Mouse (Mus musculus): Measurements from ENCODE around the gene Atg14. TPM values are rescaled to one million over a fixed set of nuclear protein-coding genes. Genes with fewer than 3 reads are reported as not detected.

The Atg14 gene
- polyA plus RNA-seq, 1 experiment from 2014 or later = 12.3 TPM

GRCm38 (mm10) chr14:47574721-47575120 lies 4.3 kb upstream of the Atg14 start:
- Histone ChIP-seq H3K4me3 (no peak overlapping the region), H3K36me3 (no peaks in the 10 kb centered on the region), H3K4me1 (replicated peaks) (no peaks in the 10 kb centered on the region), H3K4me2 (no peak overlapping the region), H3K9me3 (replicated peaks) (no peaks in the 10 kb centered on the region), H3K9ac (no peak overlapping the region), H3K27me3 (replicated peaks) (0 out of 2 replicates have a peak, but pooled peaks cover 3% of the 10 kb centered on the region), H3K27ac (ENCODE audit: poor library complexity, severe bottlenecking) (no peak overlapping the region)
- 63% methylated on average over 11 of the region's 11 CpGs for WGBS
- no peak for ATAC-seq (ENCODE audit: insufficient number of reproducible peaks, low FRiP score)

- no peak overlapping the region for H3K4me2 ChIP-seq
- ATAC-seq (ENCODE audit: insufficient number of reproducible peaks, low FRiP score) = no peak
- WGBS = 72% methylated on average over 4 of the region's 4 CpGs
- H3K36me3 ChIP-seq = no peaks in the 10 kb centered on the region
- H3K9ac ChIP-seq = no peak overlapping the region
- no peak overlapping the region for H3K4me3 ChIP-seq
- peaks cover 1% of the 10 kb centered on the region; the same call in 1 of the 2 replicates for H3K4me1 ChIP-seq (replicated peaks)
- H3K9me3 ChIP-seq (replicated peaks) = no peaks in the 10 kb centered on the region
- H3K27me3 ChIP-seq (replicated peaks) = 0 out of 2 replicates have a peak, but pooled peaks cover 3% of the 10 kb centered on the region
- no peak overlapping the region for H3K27ac ChIP-seq (ENCODE audit: poor library complexity, severe bottlenecking)
These were observed 2.3 kb upstream of the Atg14 start for GRCm38 (mm10) chr14:47572707-47573106.

- Histone ChIP-seq H3K4me1 (replicated peaks) (peaks cover 8% of the 10 kb centered on the region), H3K27ac (ENCODE audit: poor library complexity, severe bottlenecking) (no peak overlapping the region), H3K9ac (peak overlapping the region; percentile 80), H3K36me3 (peaks cover 5% of the 10 kb centered on the region; the same call in 1 of the 2 replicates), H3K9me3 (replicated peaks) (no peaks in the 10 kb centered on the region), H3K4me3 (peak overlapping the region; percentile 76), H3K27me3 (replicated peaks) (0 out of 2 replicates have a peak, but pooled peaks cover 3% of the 10 kb centered on the region), H3K4me2 (peak overlapping the region; percentile 84)
- under 1% methylated on average over 46 of the region's 46 CpGs for WGBS
- peak; percentile 96 for ATAC-seq (ENCODE audit: insufficient number of reproducible peaks, low FRiP score)
These were observed 2.3 kb downstream of the Atg14 start for GRCm38 (mm10) chr14:47567962-47568652.

GRCm38 (mm10) chr14:47563106-47563505 lies 7.3 kb downstream of the Atg14 start:
- Histone ChIP-seq H3K4me3 (no peak overlapping the region), H3K4me1 (replicated peaks) (peaks cover 8% of the 10 kb centered on the region), H3K36me3 (peaks cover 11% of the 10 kb centered on the region), H3K27ac (ENCODE audit: poor library complexity, severe bottlenecking) (no peak overlapping the region), H3K9ac (no peak overlapping the region), H3K27me3 (replicated peaks) (no peaks in the 10 kb centered on the region), H3K4me2 (no peak overlapping the region), H3K9me3 (replicated peaks) (no peaks in the 10 kb centered on the region)
- ATAC-seq (ENCODE audit: insufficient number of reproducible peaks, low FRiP score) = no peak
- WGBS = 76% methylated on average over 4 of the region's 4 CpGs

- Histone ChIP-seq H3K9ac (no peak overlapping the region), H3K9me3 (replicated peaks) (no peaks in the 10 kb centered on the region), H3K4me2 (no peak overlapping the region), H3K27ac (ENCODE audit: poor library complexity, severe bottlenecking) (no peak overlapping the region), H3K27me3 (replicated peaks) (no peaks in the 10 kb centered on the region), H3K4me3 (no peak overlapping the region), H3K36me3 (peaks cover 11% of the 10 kb centered on the region), H3K4me1 (replicated peaks) (peaks cover 5% of the 10 kb centered on the region)
- ATAC-seq (ENCODE audit: insufficient number of reproducible peaks, low FRiP score) = no peak
- 92% methylated on average over 1 of the region's 1 CpGs for WGBS
These were observed 7.9 kb downstream of the Atg14 start for GRCm38 (mm10) chr14:47562530-47562929.

- no peak overlapping the region for H3K27ac ChIP-seq (ENCODE audit: poor library complexity, severe bottlenecking)
- ATAC-seq (ENCODE audit: insufficient number of reproducible peaks, low FRiP score) = no peak
- no peak overlapping the region for H3K9ac ChIP-seq
- H3K27me3 ChIP-seq (replicated peaks) = no peaks in the 10 kb centered on the region
- H3K4me2 ChIP-seq = no peak overlapping the region
- WGBS = 79% methylated on average over 2 of the region's 2 CpGs
- no peak overlapping the region for H3K4me3 ChIP-seq
- H3K4me1 ChIP-seq (replicated peaks) = no peaks in the 10 kb centered on the region
- peaks cover 21% of the 10 kb centered on the region for H3K36me3 ChIP-seq
- H3K9me3 ChIP-seq (replicated peaks) = no peaks in the 10 kb centered on the region
These were observed 9.7 kb downstream of the Atg14 start for GRCm38 (mm10) chr14:47560714-47561113.

GRCm38 (mm10) chr14:47555225-47555624 lies 15.2 kb downstream of the Atg14 start:
- whole genome bisulfite sequencing = 88% methylated on average over 5 of the region's 5 CpGs
- no peak overlapping the region for H3K9ac ChIP-seq
- H3K9me3 ChIP-seq (replicated peaks) = no peaks in the 10 kb centered on the region
- no peak overlapping the region for H3K4me3 ChIP-seq
- H3K36me3 ChIP-seq = peaks cover 55% of the 10 kb centered on the region
- no peaks in the 10 kb centered on the region for H3K27me3 ChIP-seq (replicated peaks)
- H3K4me2 ChIP-seq = no peak overlapping the region
- H3K4me1 ChIP-seq (replicated peaks) = no peaks in the 10 kb centered on the region
- H3K27ac ChIP-seq (ENCODE audit: poor library complexity, severe bottlenecking) = no peak overlapping the region
- no peak for ATAC-seq (ENCODE audit: insufficient number of reproducible peaks, low FRiP score)

GRCm38 (mm10) chr14:47554236-47554635 lies 16.2 kb downstream of the Atg14 start:
- 86% methylated on average over 3 of the region's 4 CpGs for WGBS
- Histone ChIP-seq H3K36me3 (peaks cover 56% of the 10 kb centered on the region), H3K4me2 (no peak overlapping the region), H3K27me3 (replicated peaks) (no peaks in the 10 kb centered on the region), H3K4me1 (replicated peaks) (no peaks in the 10 kb centered on the region), H3K4me3 (no peak overlapping the region), H3K27ac (ENCODE audit: poor library complexity, severe bottlenecking) (no peak overlapping the region), H3K9ac (no peak overlapping the region), H3K9me3 (replicated peaks) (no peaks in the 10 kb centered on the region)
- 0 out of 2 replicates have a peak, but pooled peaks have one; percentile 48 for ATAC-seq (ENCODE audit: insufficient number of reproducible peaks, low FRiP score)

- Histone ChIP-seq H3K4me3 (no peak overlapping the region), H3K4me1 (replicated peaks) (no peaks in the 10 kb centered on the region), H3K4me2 (no peak overlapping the region), H3K9ac (no peak overlapping the region), H3K9me3 (replicated peaks) (no peaks in the 10 kb centered on the region), H3K36me3 (peaks cover 65% of the 10 kb centered on the region), H3K27me3 (replicated peaks) (no peaks in the 10 kb centered on the region), H3K27ac (ENCODE audit: poor library complexity, severe bottlenecking) (no peak overlapping the region)
- WGBS = 86% methylated on average over 2 of the region's 2 CpGs
- no peak for ATAC-seq (ENCODE audit: insufficient number of reproducible peaks, low FRiP score)
These were observed 17.1 kb downstream of the Atg14 start for GRCm38 (mm10) chr14:47553380-47553779.

- peaks cover 80% of the 10 kb centered on the region for H3K36me3 ChIP-seq
- H3K9ac ChIP-seq = no peak overlapping the region
- H3K4me1 ChIP-seq (replicated peaks) = no peaks in the 10 kb centered on the region
- WGBS = 91% methylated on average over 6 of the region's 6 CpGs
- ATAC-seq (ENCODE audit: insufficient number of reproducible peaks, low FRiP score) = no peak
- H3K27ac ChIP-seq (ENCODE audit: poor library complexity, severe bottlenecking) = no peak overlapping the region
- no peaks in the 10 kb centered on the region for H3K27me3 ChIP-seq (replicated peaks)
- no peaks in the 10 kb centered on the region for H3K9me3 ChIP-seq (replicated peaks)
- H3K4me2 ChIP-seq = no peak overlapping the region
- H3K4me3 ChIP-seq = no peak overlapping the region
These were observed 18.8 kb downstream of the Atg14 start for GRCm38 (mm10) chr14:47551668-47552067.

GRCm38 (mm10) chr14:47544877-47545276 lies 25.6 kb downstream of the Atg14 start:
- H3K4me2 ChIP-seq = no peak overlapping the region
- no peaks in the 10 kb centered on the region for H3K9me3 ChIP-seq (replicated peaks)
- H3K27me3 ChIP-seq (replicated peaks) = no peaks in the 10 kb centered on the region
- no peak overlapping the region for H3K27ac ChIP-seq (ENCODE audit: poor library complexity, severe bottlenecking)
- H3K9ac ChIP-seq = no peak overlapping the region
- H3K36me3 ChIP-seq = peaks cover 84% of the 10 kb centered on the region
- ATAC-seq (ENCODE audit: insufficient number of reproducible peaks, low FRiP score) = no peak
- 77% methylated on average over 4 of the region's 4 CpGs for WGBS
- no peaks in the 10 kb centered on the region for H3K4me1 ChIP-seq (replicated peaks)
- no peak overlapping the region for H3K4me3 ChIP-seq

GRCm38 (mm10) chr14:47544286-47544685 lies 26.2 kb downstream of the Atg14 start:
- Histone ChIP-seq H3K9ac (no peak overlapping the region), H3K27ac (ENCODE audit: poor library complexity, severe bottlenecking) (no peak overlapping the region), H3K36me3 (peaks cover 83% of the 10 kb centered on the region), H3K9me3 (replicated peaks) (no peaks in the 10 kb centered on the region; the same call in 1 of the 2 replicates), H3K4me1 (replicated peaks) (no peaks in the 10 kb centered on the region), H3K27me3 (replicated peaks) (no peaks in the 10 kb centered on the region), H3K4me3 (no peak overlapping the region), H3K4me2 (no peak overlapping the region)
- ATAC-seq (ENCODE audit: insufficient number of reproducible peaks, low FRiP score) = no peak
- 62% methylated on average over 5 of the region's 5 CpGs for WGBS

All from heart, embryonic 12.5 days (tissue).